ENCODE assay signal across 16 mouse cellular contexts in the genomic region with DNA sequence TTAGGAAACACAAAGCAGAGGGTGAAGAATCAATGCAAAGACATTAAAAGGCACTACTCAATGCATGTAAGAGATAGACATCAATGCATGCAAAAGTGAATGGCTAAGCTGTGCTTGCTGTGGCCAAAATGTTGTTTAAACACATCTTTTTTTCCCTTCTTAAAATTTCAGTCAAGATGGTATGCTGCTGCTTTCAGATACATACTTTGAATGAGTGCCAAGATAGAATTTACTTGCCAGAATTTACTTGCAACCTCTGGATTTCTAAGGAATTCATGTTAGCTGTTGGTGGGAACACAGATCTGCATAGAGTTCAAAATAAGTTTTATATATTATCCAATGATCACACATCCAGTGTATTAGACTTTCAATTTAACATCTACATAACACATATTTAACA.
"Had no signal": no experiment of that assay in that cellular context is flagged by ENCODE, and none has a peak within 500 bp of the region (broad histone marks: within the 10 kb centered on the region; RNA-seq: fewer than 3 reads in every experiment).

No protein-coding gene starts in this region.

- DNase-seq: gastrocnemius, postnatal 25 days; kidney, adult 18-20 months; layer of hippocampus, postnatal 36 days had no signal

- H3K4me1 ChIP-seq: heart, embryonic 10.5 days; heart, embryonic 12.5 days; hindbrain, embryonic 10.5 days; hindbrain, embryonic 12.5 days; intestine, embryonic 15.5 days; limb, embryonic 10.5 days; limb, embryonic 12.5 days; liver, embryonic 12.5 days had no signal

- H3K9me3 ChIP-seq: heart, embryonic 10.5 days; heart, embryonic 12.5 days; hindbrain, embryonic 10.5 days; hindbrain, embryonic 12.5 days; intestine, embryonic 15.5 days; limb, embryonic 10.5 days; limb, embryonic 12.5 days; liver, embryonic 12.5 days had no signal

- H3K36me3 ChIP-seq: heart, embryonic 10.5 days; heart, embryonic 12.5 days; intestine, embryonic 15.5 days; limb, embryonic 10.5 days; limb, embryonic 12.5 days; liver, embryonic 12.5 days had no signal

- H3K9ac ChIP-seq: heart, embryonic 12.5 days; hindbrain, embryonic 12.5 days; hindbrain, embryonic 14.5 days; intestine, embryonic 15.5 days; limb, embryonic 12.5 days; liver, embryonic 12.5 days had no signal

- H3K27me3 ChIP-seq: heart, embryonic 12.5 days; hindbrain, embryonic 12.5 days; intestine, embryonic 15.5 days; limb, embryonic 12.5 days; liver, embryonic 12.5 days had no signal

- H3K27ac ChIP-seq: gastrocnemius, adult 2 months; heart, embryonic 10.5 days; hindbrain, embryonic 10.5 days; hindbrain, embryonic 12.5 days; hindbrain, embryonic 14.5 days; intestine, embryonic 15.5 days; layer of hippocampus, adult 2 months; limb, embryonic 10.5 days; limb, embryonic 12.5 days; liver, embryonic 12.5 days had no signal

- H3K4me3 ChIP-seq: gastrocnemius, adult 2 months; heart, embryonic 10.5 days; heart, embryonic 12.5 days; hindbrain, embryonic 10.5 days; hindbrain, embryonic 12.5 days; intestine, embryonic 15.5 days; layer of hippocampus, adult 2 months; limb, embryonic 10.5 days; limb, embryonic 12.5 days; liver, embryonic 12.5 days had no signal

- ATAC-seq: hindbrain, embryonic 16.5 days; intestine, embryonic 15.5 days; intestine, postnatal 0 days; liver, embryonic 12.5 days had no signal

- H3K4me2 ChIP-seq: heart, embryonic 12.5 days; hindbrain, embryonic 12.5 days; hindbrain, embryonic 14.5 days; intestine, embryonic 15.5 days; limb, embryonic 12.5 days; liver, embryonic 12.5 days had no signal
